Mouse (Mus musculus): ENCODE data around the gene Creb3l1.

- TF ChIP-seq POLR2A (IDR thresholded peaks at IDR 0.05; ENCODE audit: control insufficient read depth, low read depth, low read length) (no peak), CTCF (IDR thresholded peaks at IDR 0.05; ENCODE audit: control insufficient read depth, insufficient read depth, insufficient replicate concordance, low read depth, low read length) (no peak)
These were observed 58.9 kb downstream of the Creb3l1 start for GRCm38 (mm10) chr2:91965417-91965816.
